Mouse (Mus musculus): ENCODE results near the gene Tmem161a. TPM values are rescaled to one million over a fixed set of nuclear protein-coding genes. Genes with fewer than 3 reads are reported as not detected.

Tmem161a gene
- polyA plus RNA-seq, 1 experiment from 2014 or later, result 26.2 TPM

- no peaks in the 10 kb centered on the region for H3K4me1 ChIP-seq (ENCODE audit: control insufficient read depth, insufficient read depth, low read length)
- H3K36me3 ChIP-seq (replicated peaks; ENCODE audit: control insufficient read depth, insufficient read depth, low read depth, low read length), result peaks cover 2% of the 10 kb centered on the region; the same call in 1 of the 2 replicates
- 15% methylated on average over 13 of the region's 13 CpGs for WGBS
- ATAC-seq (replicated peaks; ENCODE audit: insufficient number of reproducible peaks, low FRiP score, low TSS enrichment, low read depth) (no peak), DNase-seq (ENCODE audit: low spot score) (peak; percentile 30)
- H3K4me3 ChIP-seq (ENCODE audit: low read depth, low read length), result no peak overlapping the region
- H3K4me2 ChIP-seq (ENCODE audit: low read depth, low read length), result no peak overlapping the region
- no peaks in the 10 kb centered on the region for H3K9me3 ChIP-seq (replicated peaks; ENCODE audit: control insufficient read depth, low read length)
- no peaks in the 10 kb centered on the region for H3K27me3 ChIP-seq (ENCODE audit: control insufficient read depth, insufficient read depth, low read length)
- H3K9ac ChIP-seq (replicated peaks; ENCODE audit: low read length), result peak overlapping the region; percentile 41; the same call in 1 of the 2 replicates
- no peak overlapping the region for H3K27ac ChIP-seq (replicated peaks; ENCODE audit: low read depth, low read length)
Observed at GRCm38 (mm10) chr8:70150158-70150557, 22.0 kb upstream of the Tmem161a start.

- Histone ChIP-seq H3K4me3 (ENCODE audit: low read depth, low read length) (no peak overlapping the region), H3K4me1 (ENCODE audit: control insufficient read depth, insufficient read depth, low read length) (no peaks in the 10 kb centered on the region), H3K4me2 (ENCODE audit: low read depth, low read length) (0 out of 2 replicates have a peak overlapping the region, but pooled peaks have one; percentile 2), H3K36me3 (replicated peaks; ENCODE audit: control insufficient read depth, insufficient read depth, low read depth, low read length) (no peaks in the 10 kb centered on the region), H3K9ac (replicated peaks; ENCODE audit: low read length) (no peak overlapping the region), H3K9me3 (replicated peaks; ENCODE audit: control insufficient read depth, low read length) (no peaks in the 10 kb centered on the region), H3K27me3 (ENCODE audit: control insufficient read depth, insufficient read depth, low read length) (no peaks in the 10 kb centered on the region), H3K27ac (replicated peaks; ENCODE audit: low read depth, low read length) (no peak overlapping the region)
- WGBS, result 17% methylated on average over 19 of the region's 22 CpGs
- peak; percentile 87 for DNase-seq (ENCODE audit: low spot score)
- ATAC-seq (replicated peaks; ENCODE audit: insufficient number of reproducible peaks, low FRiP score, low TSS enrichment, low read depth), result peak; percentile 95
Observed at GRCm38 (mm10) chr8:70152537-70153257, 19.5 kb upstream of the Tmem161a start.

- H3K4me2 ChIP-seq (ENCODE audit: low read depth, low read length), result no peak overlapping the region
Observed at GRCm38 (mm10) chr8:70157240-70157800, 14.8 kb upstream of the Tmem161a start.

GRCm38 (mm10) chr8:70158069-70158853 lies 13.9 kb upstream of the Tmem161a start:
- Histone ChIP-seq H3K27me3 (ENCODE audit: control insufficient read depth, insufficient read depth, low read length) (no peaks in the 10 kb centered on the region), H3K4me1 (ENCODE audit: control insufficient read depth, insufficient read depth, low read length) (no peaks in the 10 kb centered on the region), H3K4me2 (ENCODE audit: low read depth, low read length) (peak overlapping the region; percentile 70), H3K36me3 (replicated peaks; ENCODE audit: control insufficient read depth, insufficient read depth, low read depth, low read length) (no peaks in the 10 kb centered on the region), H3K27ac (replicated peaks; ENCODE audit: low read depth, low read length) (no peak overlapping the region), H3K9me3 (replicated peaks; ENCODE audit: control insufficient read depth, low read length) (no peaks in the 10 kb centered on the region), H3K9ac (replicated peaks; ENCODE audit: low read length) (peak overlapping the region; percentile 51), H3K4me3 (ENCODE audit: low read depth, low read length) (peak overlapping the region; percentile 42)
- DNase-seq (ENCODE audit: low spot score) (peak; percentile 88), ATAC-seq (replicated peaks; ENCODE audit: insufficient number of reproducible peaks, low FRiP score, low TSS enrichment, low read depth) (peak; percentile 85)
- WGBS, result 11% methylated on average over 38 of the region's 40 CpGs

More at GRCm38 (mm10) chr8:70157240-70157800, 14.8 kb upstream of the Tmem161a start:
- Histone ChIP-seq H3K27me3 (ENCODE audit: control insufficient read depth, insufficient read depth, low read length) (no peaks in the 10 kb centered on the region), H3K9ac (replicated peaks; ENCODE audit: low read length) (no peak overlapping the region), H3K4me3 (ENCODE audit: low read depth, low read length) (no peak overlapping the region), H3K4me1 (ENCODE audit: control insufficient read depth, insufficient read depth, low read length) (no peaks in the 10 kb centered on the region), H3K9me3 (replicated peaks; ENCODE audit: control insufficient read depth, low read length) (no peaks in the 10 kb centered on the region), H3K36me3 (replicated peaks; ENCODE audit: control insufficient read depth, insufficient read depth, low read depth, low read length) (no peaks in the 10 kb centered on the region), H3K27ac (replicated peaks; ENCODE audit: low read depth, low read length) (no peak overlapping the region)
- ATAC-seq (replicated peaks; ENCODE audit: insufficient number of reproducible peaks, low FRiP score, low TSS enrichment, low read depth) (no peak), DNase-seq (ENCODE audit: low spot score) (no peak)
- 88% methylated on average over 1 of the region's 1 CpGs for WGBS

- no peak overlapping the region for H3K4me3 ChIP-seq (ENCODE audit: low read depth, low read length)
- no peak for ATAC-seq (replicated peaks; ENCODE audit: insufficient number of reproducible peaks, low FRiP score, low TSS enrichment, low read depth)
Observed at GRCm38 (mm10) chr8:70159211-70159610, 12.9 kb upstream of the Tmem161a start.

DNA sequence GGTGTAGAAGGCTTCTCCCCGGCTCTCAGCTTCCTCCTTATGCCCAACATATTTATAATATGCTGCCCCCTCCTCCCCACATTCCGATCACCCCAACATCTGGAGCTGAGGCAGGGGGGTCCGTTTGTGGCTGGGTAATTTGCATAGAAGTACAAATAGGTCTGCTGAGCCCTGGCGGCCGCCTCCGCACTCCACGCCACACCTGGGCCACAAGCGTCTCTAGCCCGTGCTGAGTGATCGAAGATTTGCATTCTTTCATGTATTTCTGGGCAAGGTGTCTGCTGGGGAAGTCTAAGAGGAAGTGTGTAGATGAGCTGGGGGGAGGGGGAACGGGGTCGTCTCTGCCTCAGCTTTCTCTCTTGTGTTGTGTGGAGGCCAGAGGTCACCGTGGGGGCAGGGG lies 12.1 kb upstream of the Tmem161a start:
- H3K27me3 ChIP-seq (ENCODE audit: control insufficient read depth, insufficient read depth, low read length), result 0 out of 2 replicates have a peak, but pooled peaks cover under 1% of the 10 kb centered on the region
- no peak overlapping the region for H3K4me3 ChIP-seq (ENCODE audit: low read depth, low read length)
- H3K27ac ChIP-seq (replicated peaks; ENCODE audit: low read depth, low read length), result no peak overlapping the region
- DNase-seq (ENCODE audit: low spot score) (no peak), ATAC-seq (replicated peaks; ENCODE audit: insufficient number of reproducible peaks, low FRiP score, low TSS enrichment, low read depth) (no peak)
- H3K36me3 ChIP-seq (replicated peaks; ENCODE audit: control insufficient read depth, insufficient read depth, low read depth, low read length), result no peaks in the 10 kb centered on the region
- no peak overlapping the region for H3K4me2 ChIP-seq (ENCODE audit: low read depth, low read length)
- no peak overlapping the region for H3K9ac ChIP-seq (replicated peaks; ENCODE audit: low read length)
- H3K4me1 ChIP-seq (ENCODE audit: control insufficient read depth, insufficient read depth, low read length), result no peaks in the 10 kb centered on the region
- WGBS, result 60% methylated on average over 13 of the region's 13 CpGs
- no peaks in the 10 kb centered on the region for H3K9me3 ChIP-seq (replicated peaks; ENCODE audit: control insufficient read depth, low read length)

More at GRCm38 (mm10) chr8:70159211-70159610, 12.9 kb upstream of the Tmem161a start:
- H3K4me2 ChIP-seq (ENCODE audit: low read depth, low read length), result no peak overlapping the region
- WGBS, result 78% methylated on average over 4 of the region's 4 CpGs
- H3K9me3 ChIP-seq (replicated peaks; ENCODE audit: control insufficient read depth, low read length), result no peaks in the 10 kb centered on the region
- no peaks in the 10 kb centered on the region for H3K27me3 ChIP-seq (ENCODE audit: control insufficient read depth, insufficient read depth, low read length)
- DNase-seq (ENCODE audit: low spot score), result no peak
- H3K36me3 ChIP-seq (replicated peaks; ENCODE audit: control insufficient read depth, insufficient read depth, low read depth, low read length), result no peaks in the 10 kb centered on the region
- no peak overlapping the region for H3K27ac ChIP-seq (replicated peaks; ENCODE audit: low read depth, low read length)
- no peaks in the 10 kb centered on the region for H3K4me1 ChIP-seq (ENCODE audit: control insufficient read depth, insufficient read depth, low read length)
- H3K9ac ChIP-seq (replicated peaks; ENCODE audit: low read length), result no peak overlapping the region

- Histone ChIP-seq H3K4me3 (ENCODE audit: low read depth, low read length) (no peak overlapping the region), H3K4me2 (ENCODE audit: low read depth, low read length) (no peak overlapping the region), H3K36me3 (replicated peaks; ENCODE audit: control insufficient read depth, insufficient read depth, low read depth, low read length) (no peaks in the 10 kb centered on the region), H3K27me3 (ENCODE audit: control insufficient read depth, insufficient read depth, low read length) (peaks cover 15% of the 10 kb centered on the region), H3K9me3 (replicated peaks; ENCODE audit: control insufficient read depth, low read length) (no peaks in the 10 kb centered on the region), H3K27ac (replicated peaks; ENCODE audit: low read depth, low read length) (no peak overlapping the region), H3K9ac (replicated peaks; ENCODE audit: low read length) (no peak overlapping the region), H3K4me1 (ENCODE audit: control insufficient read depth, insufficient read depth, low read length) (no peaks in the 10 kb centered on the region)
- DNase-seq (ENCODE audit: low spot score) (no peak), ATAC-seq (replicated peaks; ENCODE audit: insufficient number of reproducible peaks, low FRiP score, low TSS enrichment, low read depth) (no peak)
- WGBS, result 82% methylated on average over 3 of the region's 3 CpGs
Observed at GRCm38 (mm10) chr8:70163316-70163715, 8.8 kb upstream of the Tmem161a start.

Data from embryonic facial prominence, embryonic 11.5 days (tissue).